Mouse (Mus musculus) gastrocnemius, adult 2 months (tissue): ENCODE results near the gene Snip1. TPM values are rescaled to one million over a fixed set of nuclear protein-coding genes. Genes with fewer than 3 reads are reported as not detected.

Experiments used
- DNase-seq: peaks from one replicate; pipeline ENCODE4 v3.0.0; 2022
- H3K27ac ChIP-seq: fragments of 200-600 bp; 2 replicates; pipeline ENCODE4 v1.8.1; 2022; ENCODE audit warnings: mild to moderate bottlenecking
- H3K4me3 ChIP-seq: fragments of 200-600 bp; 2 replicates; pipeline ENCODE4 v1.8.1; 2022; ENCODE audit warnings: mild to moderate bottlenecking, moderate library complexity
- CTCF ChIP-seq: fragments of 200-600 bp; IDR thresholded peaks from 2 replicates; pipeline ENCODE4 v1.8.1; 2022; ENCODE audit warnings: antibody characterized with exemption, mild to moderate bottlenecking, moderate library complexity
- intact Hi-C: fragments of 180-260 bp; cut with DNase I; formaldehyde crosslinking; loops from one replicate; pipeline ENCODE4 v1.15.1; 2025
- long read RNA-seq, 2 experiments: library from polyadenylated mRNA; stranded (forward); transcript quantifications; one replicate each; pipeline ENCODE4 v2.0.0; 2021
- total RNA-seq, 2 experiments: library from RNA; stranded (reverse); gene quantifications; 2 replicates each; pipeline ENCODE4 v1.2.3; 2021

The Snip1 gene
- 1 to 10 TPM; 4.5 to 6.1 TPM for total RNA-seq
- long read RNA-seq, experiment 1, transcript Snip1-201 (4 exons, 2,345 nt) = major isoform, 9 of 9 reads
- long read RNA-seq, experiment 1, partial matches to known transcripts = 0 of 9 reads
- long read RNA-seq, experiment 1, other reads (novel, unspliced or antisense) = 0 of 9 reads
- long read RNA-seq, experiment 2, transcript Snip1-201 (4 exons, 2,345 nt) = major isoform, 5 of 6 reads
- long read RNA-seq, experiment 2, partial matches to known transcripts = 0 of 6 reads
- long read RNA-seq, experiment 2, other reads (novel, unspliced or antisense) = 1 of 6 reads

- intact Hi-C loops = loop anchor here (2.0 kb wide), 3 partner anchors 18 to 130 kb away; partner anchors contain the start of genes 9930104L06Rik and Meaf6
- peak within 1 kb of the TSS; percentile 97 for H3K4me3 ChIP-seq
- DNase-seq = peak; percentile 96
- H3K27ac ChIP-seq = peak within 1 kb of the TSS; percentile 92
- TF ChIP-seq CTCF = no peak
Observed at GRCm38 (mm10) chr4:125066490-125067370, at the start of gene Snip1. Gene Snip1, plus strand, starts transcription at chr4:125066672.

DNA sequence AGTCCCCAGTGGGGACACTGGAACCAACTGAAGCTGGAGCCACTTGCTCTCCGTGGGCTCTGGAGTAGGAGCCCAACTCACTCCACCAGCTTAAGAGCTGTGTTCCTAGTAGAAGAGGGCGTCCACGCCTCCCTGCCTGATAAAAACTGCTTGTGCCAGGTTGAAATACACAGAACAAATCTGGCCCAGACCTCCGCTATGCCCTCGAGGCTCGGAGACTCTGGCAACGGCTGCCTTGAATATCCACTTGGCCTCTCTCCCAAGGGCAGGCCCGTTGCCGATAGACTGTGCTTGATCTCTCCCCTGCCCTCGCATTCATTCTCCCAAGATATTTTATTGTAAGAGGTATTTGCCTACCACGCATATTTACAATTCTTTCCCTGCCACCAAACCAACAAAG, 49.0 kb upstream of the Snip1 start:
- TF ChIP-seq CTCF = no peak
- Histone ChIP-seq H3K27ac (no peak overlapping the region), H3K4me3 (no peak overlapping the region)
- DNase-seq = no peak
- intact Hi-C loops = no loop called here

DNA sequence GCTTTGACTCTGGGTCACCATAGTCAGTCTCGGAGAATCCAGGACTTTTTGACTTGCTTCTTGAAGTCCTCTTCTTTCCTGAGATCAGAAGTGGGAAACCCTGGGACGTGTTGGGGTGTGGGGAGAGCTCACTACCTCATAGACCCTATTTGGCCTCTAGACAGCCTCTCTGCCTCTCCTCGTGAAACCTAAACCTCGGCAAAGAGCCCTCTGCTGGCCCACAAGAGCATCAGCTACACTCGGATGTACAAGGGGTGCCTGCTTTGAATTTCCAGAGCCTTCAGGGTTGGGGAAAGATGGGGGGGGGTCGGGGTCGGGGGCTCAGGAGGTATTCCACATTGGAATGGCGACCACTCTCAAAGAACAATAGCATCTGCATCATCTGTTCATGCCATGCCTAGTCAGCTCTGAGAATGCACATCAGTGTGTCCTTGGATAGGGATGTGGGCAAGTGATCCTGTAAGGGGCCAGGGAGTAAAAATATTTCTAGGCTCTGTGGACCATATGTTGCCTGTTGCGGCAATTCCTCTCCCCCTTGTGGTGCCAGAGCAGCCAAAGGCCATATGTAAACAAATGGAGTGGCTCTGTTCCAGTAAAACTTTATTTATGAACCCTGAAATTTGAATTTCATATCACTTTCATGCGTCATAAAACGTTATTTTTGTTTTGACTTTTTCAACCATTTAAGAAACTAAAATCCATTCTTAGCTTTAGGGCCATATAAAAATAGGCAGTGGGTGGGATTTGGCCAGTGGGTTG, 45.5 kb upstream of the Snip1 start:
- intact Hi-C loops = no loop called here
- TF ChIP-seq CTCF = 0 out of 2 replicates have a peak, but pooled peaks have one; percentile 3
- no peak for DNase-seq
- no peak overlapping the region for H3K4me3 ChIP-seq
- no peak overlapping the region for H3K27ac ChIP-seq

DNA sequence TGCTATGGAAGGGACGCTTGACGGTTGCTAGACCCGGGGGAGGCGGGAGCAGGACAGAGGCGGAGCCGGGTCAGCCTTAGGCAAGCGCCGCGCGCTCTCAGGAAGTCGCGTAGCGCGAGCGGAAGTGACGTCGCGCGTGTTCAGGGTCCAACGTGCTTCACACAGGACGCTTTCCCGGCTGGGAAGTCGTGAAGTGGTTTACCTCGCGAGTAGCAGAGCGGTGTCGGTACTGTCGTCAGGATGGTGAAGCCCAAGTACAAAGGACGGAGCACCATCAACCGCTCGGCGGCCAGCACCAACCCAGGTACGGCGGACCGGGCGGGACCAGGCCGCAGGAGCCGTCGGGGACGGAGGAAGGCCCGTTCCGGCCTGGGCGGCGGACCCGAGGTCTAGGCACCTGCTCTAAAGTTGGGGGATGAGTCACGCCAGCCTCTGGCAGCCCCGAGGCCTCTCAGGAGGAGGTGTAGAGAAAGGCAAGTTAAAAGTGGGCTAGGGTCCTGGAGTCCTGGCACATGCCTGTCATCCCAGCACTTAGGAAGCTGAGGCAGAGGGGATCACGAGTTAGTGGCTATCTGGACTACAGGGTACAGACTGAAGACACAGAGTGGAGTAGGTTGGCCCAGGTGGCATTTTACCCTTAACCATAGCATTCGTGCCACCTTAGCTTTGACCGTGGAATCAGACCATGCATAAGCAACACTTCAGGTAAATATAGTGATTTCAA, 36.4 kb upstream of the Snip1 start:
- intact Hi-C loops = loop anchor here (2.0 kb wide), 1 partner anchor 37 kb away; the partner anchor contains the start of gene Snip1
- Histone ChIP-seq H3K4me3 (peak overlapping the region; percentile 96), H3K27ac (peak overlapping the region; percentile 87)
- TF ChIP-seq CTCF = no peak
- peak; percentile 97 for DNase-seq

DNA sequence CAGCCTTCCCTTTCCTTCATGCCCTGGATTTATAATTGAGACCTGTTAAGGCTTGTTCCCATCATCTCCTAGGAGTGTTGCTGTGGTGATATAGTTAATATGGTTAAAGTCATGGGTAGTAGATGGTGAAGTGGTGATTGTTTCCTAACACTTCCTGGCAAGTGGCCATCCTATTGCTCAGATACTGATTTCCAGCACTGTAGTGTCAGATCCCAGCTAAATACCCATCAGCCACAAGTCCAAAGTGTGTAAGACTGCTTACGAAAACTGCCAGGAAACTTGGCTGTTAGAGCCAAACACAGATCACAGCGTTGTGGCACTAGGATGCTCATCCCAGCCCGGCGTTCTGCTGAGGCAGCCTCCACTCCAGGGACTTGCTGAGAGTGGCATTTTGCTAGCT, 32.1 kb upstream of the Snip1 start:
- intact Hi-C loops = no loop called here
- DNase-seq = no peak
- TF ChIP-seq CTCF = no peak
- no peak overlapping the region for H3K27ac ChIP-seq
- H3K4me3 ChIP-seq = no peak overlapping the region

- no peak for DNase-seq
- intact Hi-C loops = no loop called here
- Histone ChIP-seq H3K27ac (peak overlapping the region; percentile 56), H3K4me3 (no peak overlapping the region)
- no peak for TF ChIP-seq CTCF
Observed at GRCm38 (mm10) chr4:125044454-125044853, 22.0 kb upstream of the Snip1 start.

DNA sequence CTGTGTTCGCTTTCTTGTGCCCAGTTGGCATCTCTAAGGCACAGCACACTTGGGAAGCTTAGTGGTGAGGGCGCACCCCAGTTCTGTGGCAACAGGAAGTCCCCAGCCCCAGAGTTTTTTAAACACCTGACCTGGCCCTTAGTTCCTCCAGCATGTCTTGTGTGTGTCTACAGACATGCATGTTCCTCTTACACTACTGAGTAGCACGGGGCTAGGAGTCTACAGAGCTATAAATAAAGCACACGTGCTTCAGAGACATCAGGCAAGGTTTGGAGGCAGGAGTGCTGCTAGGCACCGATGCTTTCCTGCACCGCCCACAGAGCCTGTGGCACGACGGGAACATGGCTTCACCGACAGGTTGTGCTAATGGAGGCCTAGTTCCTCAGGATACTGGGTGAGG, 11.1 kb upstream of the Snip1 start:
- no peak for DNase-seq
- H3K4me3 ChIP-seq = no peak overlapping the region
- H3K27ac ChIP-seq = no peak overlapping the region
- intact Hi-C loops = no loop called here
- TF ChIP-seq CTCF = no peak

- Histone ChIP-seq H3K4me3 (no peak overlapping the region), H3K27ac (no peak overlapping the region)
- intact Hi-C loops = no loop called here
- DNase-seq = no peak
- TF ChIP-seq CTCF = no peak
Observed at GRCm38 (mm10) chr4:125056476-125056875, 10.0 kb upstream of the Snip1 start.

DNA sequence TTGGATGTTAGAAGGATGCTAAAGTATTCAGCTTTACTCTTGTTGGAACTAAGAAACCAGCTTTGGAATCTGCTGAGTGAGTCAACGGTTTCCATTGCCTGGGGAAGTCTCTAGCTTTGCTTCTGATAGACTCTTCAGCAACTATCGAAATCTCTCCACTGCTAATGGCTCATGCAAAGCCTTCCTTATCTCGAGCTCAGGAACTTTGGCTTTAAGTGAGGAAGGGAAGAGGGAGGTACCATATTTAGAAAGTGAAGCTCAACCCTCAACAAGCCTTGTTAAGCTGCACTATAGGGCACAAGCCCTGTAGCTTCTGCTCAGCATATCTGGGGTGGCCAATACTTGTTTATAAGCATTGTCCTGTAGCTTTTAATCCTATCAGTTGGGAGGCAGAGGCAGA, 9.2 kb upstream of the Snip1 start:
- Histone ChIP-seq H3K27ac (no peak overlapping the region), H3K4me3 (no peak overlapping the region)
- intact Hi-C loops = no loop called here
- no peak for DNase-seq
- TF ChIP-seq CTCF = no peak

- intact Hi-C loops = no loop called here
- DNase-seq = no peak
- Histone ChIP-seq H3K27ac (no peak overlapping the region), H3K4me3 (no peak overlapping the region)
- no peak for TF ChIP-seq CTCF
Observed at GRCm38 (mm10) chr4:125058033-125058432, 8.4 kb upstream of the Snip1 start.

DNA sequence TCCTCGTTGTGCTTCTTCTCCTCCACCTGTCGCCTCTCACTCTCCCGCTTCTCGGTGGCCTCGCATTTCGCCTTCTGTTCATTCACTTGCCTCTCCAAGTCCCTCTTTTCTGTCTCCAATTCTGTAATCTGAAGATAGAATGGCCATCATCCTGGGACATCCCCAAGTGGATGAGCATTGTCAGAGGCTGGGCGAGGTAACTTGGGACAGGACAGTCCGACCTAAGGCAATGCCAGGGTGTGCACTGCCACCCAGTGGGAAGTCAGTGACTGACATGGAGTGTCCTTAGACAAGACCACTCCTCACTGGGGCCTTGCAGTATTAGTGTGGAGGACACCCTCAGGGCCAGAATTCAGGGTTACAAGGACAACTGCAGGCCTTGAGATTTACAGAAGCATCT, 7.4 kb upstream of the Snip1 start:
- Histone ChIP-seq H3K4me3 (peak overlapping the region; percentile 49), H3K27ac (no peak overlapping the region)
- peak; percentile 66 for DNase-seq
- peak; percentile 80 for TF ChIP-seq CTCF
- intact Hi-C loops = loop anchor here (1.0 kb wide), 1 partner anchor 116 kb away; no protein-coding TSS in a partner anchor

DNA sequence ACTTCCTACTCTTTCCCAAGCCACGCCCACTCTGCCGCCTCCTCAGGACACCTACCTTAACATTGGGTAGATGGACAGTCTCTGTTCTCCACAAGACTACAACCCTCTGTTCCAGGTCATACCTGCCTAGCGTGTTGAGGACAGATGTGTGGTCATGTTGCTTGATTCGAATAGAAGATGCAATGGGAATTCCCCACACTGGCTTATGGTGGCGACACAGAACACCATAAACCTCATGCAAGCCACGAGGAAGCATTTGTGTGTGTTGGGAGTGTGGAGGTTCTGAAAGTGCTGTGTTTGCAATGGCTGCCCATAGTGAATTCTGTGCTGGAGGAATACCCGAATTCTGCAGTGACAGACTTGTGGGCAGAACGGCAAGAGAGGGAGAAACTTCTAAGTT, 2.6 kb upstream of the Snip1 start:
- no peak for DNase-seq
- Histone ChIP-seq H3K27ac (no peak overlapping the region), H3K4me3 (no peak overlapping the region)
- TF ChIP-seq CTCF = no peak
- intact Hi-C loops = no loop called here
